Mouse (Mus musculus) naive thymus-derived CD4-positive, alpha-beta T cell, adult 2 months (primary cell): ENCODE data around the gene Ehbp1.

Experiments used
- DNase-seq: peaks from one replicate; pipeline ENCODE4 v3.0.0-alpha.2; 2011; ENCODE audit warnings: low read depth

The Ehbp1 gene

GRCm38 (mm10) chr11:22342242-22343207 is at the start of gene Ehbp1:
TSS of gene Ehbp1 (minus strand) at chr11:22342292.
- DNase-seq, result no peak

- no peak for DNase-seq
These were observed 45.5 kb upstream of the Ehbp1 start for GRCm38 (mm10) chr11:22387472-22388098.

GRCm38 (mm10) chr11:22383532-22383931 is 41.4 kb upstream of the Ehbp1 start:
- no peak for DNase-seq

GRCm38 (mm10) chr11:22374811-22375210 is 32.7 kb upstream of the Ehbp1 start:
- no peak for DNase-seq

GRCm38 (mm10) chr11:22373290-22373674 is 31.2 kb upstream of the Ehbp1 start:
- DNase-seq, result no peak

GRCm38 (mm10) chr11:22372609-22373289 is 30.7 kb upstream of the Ehbp1 start:
- DNase-seq, result no peak

GRCm38 (mm10) chr11:22369841-22370240 is 27.7 kb upstream of the Ehbp1 start:
- no peak for DNase-seq

DNA sequence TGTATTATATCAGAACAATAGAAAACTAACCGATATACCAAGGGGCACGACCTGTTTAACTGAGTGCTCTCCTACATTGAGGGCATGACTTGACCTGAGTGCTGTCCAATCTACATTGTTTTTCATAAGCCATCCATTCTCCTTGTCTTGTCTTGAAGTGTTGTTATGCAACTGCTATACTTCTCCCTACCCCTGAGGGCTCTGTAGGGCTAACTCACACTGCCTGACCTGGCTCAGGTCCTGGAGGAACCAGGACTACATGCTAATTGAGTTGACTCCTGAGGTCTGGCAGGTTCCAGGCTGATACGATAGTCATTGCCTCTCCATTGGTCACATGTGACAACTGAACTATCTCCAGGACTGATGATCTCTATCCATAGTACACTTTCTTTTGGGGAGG is 26.5 kb upstream of the Ehbp1 start:
- DNase-seq, result no peak

GRCm38 (mm10) chr11:22366486-22366885 is 24.4 kb upstream of the Ehbp1 start:
- no peak for DNase-seq

DNA sequence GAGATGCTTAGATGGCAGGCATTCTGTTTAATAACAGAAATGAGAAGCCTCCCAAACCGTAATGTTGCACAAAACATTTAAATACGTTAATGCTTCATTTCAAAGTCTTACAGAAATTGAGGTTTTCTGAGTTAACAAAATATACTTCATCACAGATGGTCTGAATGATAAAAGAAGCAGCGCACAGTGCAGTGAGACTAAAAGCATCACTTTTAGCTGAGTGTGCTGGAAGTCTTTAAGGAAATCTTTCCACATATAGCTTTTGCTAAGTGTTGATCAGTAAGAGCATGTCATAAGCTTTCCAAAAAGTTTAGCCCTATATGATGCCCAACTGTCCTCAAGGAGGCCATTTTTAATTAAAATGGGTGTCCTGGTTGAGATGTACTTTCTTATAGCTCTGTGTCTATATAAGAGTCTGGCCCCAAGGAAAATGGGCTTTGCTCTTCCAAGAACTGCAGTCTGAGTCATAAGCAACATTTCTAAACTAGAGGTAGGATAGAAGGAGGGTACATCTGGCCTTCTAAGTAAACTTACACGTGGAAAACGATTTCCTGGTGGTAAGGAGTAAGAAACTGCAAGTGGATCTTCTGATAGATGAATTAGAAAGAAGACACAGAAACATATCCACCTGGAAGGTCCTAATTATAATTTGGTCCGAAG is 12.0 kb upstream of the Ehbp1 start:
- no peak for DNase-seq

DNA sequence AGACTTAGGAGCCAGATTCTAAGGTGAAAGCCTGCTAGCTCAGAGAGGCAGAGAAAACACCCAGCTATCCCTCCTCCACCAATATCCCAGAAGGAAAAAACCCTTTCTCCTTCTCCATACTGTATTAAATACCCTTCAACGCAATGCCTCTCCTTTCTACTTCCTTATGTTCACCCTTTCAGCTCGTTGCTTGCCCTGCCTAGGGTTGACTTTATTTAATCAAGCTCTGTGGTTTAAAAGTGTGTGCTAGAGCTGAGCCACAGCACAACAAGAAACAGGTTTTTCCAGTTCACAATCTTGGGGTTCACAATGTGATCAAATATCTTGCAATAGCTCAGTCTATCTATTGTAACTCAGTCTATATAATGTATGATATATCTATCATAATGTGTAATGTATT is 7.9 kb upstream of the Ehbp1 start:
- no peak for DNase-seq

DNA sequence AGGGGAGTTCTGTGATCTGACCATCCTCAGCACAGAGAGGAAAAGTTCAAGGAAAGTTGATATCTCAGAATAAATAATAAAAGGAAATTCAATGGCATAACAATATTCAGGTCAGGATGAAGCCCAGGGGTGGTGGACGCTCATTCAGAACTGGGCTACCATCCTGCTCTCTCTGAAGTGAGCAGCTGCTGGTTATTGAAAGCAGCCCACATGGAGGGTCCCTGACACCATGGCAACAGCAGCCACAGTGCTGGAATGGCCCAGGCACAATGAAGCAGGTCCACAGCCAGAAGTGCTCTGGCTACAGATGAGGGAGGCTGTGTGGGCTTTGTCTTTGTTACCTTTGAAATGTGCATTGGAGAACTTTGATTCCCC is 6.4 kb upstream of the Ehbp1 start:
- no peak for DNase-seq

GRCm38 (mm10) chr11:22347651-22348535 is 5.8 kb upstream of the Ehbp1 start:
- no peak for DNase-seq

DNA sequence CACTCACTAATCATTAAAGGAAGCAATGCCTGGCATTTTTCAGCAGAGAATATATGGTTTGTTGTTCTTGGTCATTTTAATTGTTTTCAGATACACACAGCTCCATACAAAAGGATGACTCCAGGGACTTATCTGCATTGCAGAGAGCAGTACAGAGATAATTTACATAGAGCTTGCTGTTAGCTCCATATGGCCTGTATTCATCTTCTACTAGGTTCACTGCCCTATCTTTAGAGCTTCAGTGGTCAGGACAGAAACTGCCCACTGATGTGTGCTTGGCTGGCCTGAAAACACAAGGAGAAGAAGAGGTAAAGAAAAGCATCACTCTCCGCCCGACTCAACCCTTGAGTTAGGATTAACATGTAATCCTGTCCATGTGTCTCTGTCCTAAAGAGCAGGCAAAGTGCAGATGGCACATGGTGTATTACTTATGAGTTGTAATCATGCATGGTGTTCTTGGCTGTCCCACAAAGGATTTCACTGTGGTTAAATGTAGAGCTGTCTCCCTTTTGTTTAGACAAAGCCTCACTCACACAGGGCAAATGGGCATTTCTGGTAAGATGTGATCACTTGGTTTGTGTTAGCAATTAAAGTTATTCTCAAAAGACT is 14.7 kb downstream of the Ehbp1 start:
- no peak for DNase-seq

GRCm38 (mm10) chr11:22317824-22318411 is 24.2 kb downstream of the Ehbp1 start:
- no peak for DNase-seq

GRCm38 (mm10) chr11:22315801-22316200 is 26.3 kb downstream of the Ehbp1 start:
- no peak for DNase-seq

DNA sequence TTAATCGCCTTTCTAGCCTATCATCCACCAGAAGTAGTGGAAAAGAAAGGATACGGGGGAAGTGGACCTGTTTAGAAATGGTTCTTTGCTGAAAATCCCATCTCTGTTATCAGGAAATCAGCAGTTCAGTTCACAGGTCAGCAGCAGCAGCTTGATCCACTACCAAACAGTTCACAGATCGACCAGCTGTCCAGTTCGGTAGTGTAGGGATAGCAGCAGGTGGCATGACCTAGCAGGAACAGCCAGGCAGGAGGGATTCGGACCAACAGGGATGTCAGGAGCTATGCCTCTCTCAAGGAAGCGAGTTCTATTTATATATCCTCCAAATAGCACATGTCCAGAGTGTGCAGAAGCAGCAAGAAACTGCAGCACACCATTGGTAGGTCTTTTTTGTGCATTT is 40.9 kb downstream of the Ehbp1 start:
- DNase-seq, result no peak

DNA sequence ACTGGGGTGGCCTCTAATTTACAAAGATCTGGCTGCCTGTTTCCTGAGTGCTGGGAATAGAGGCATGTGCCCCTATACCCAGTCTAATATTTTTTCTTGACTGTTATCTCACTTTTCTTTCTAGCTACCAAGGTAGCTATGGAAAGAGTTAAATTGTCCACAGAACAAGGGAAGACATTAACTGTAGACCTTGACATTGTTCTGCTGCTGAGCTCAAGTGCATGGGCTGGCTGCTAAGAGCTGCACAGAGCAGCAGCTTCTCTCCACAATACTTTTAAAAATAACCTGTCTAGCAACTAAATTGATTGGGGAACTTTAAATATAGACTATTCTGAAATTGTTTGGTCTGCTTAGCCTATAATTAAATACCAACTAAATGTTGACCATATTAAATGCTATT is 52.9 kb downstream of the Ehbp1 start:
- DNase-seq, result no peak

DNA sequence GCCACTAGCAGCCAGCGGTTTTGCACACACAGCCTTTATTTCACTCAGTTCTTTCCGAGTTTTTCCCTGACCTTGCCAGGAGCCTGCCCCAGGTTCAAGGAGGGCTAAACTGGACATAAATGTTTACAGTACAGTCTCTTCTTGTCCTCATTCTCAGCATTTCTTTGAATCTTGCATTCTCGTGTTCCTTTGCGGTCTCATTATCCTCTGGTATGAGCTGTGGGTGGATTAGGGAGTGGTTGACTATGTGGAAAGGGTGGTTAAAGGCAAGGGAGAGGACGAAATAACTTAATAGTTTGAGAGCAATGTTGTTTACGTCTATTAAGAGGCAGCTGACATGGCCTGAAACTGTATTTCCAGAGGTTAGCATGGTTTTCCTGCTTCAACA is 54.6 kb downstream of the Ehbp1 start:
- DNase-seq, result no peak

GRCm38 (mm10) chr11:22286885-22287512 is 55.1 kb downstream of the Ehbp1 start:
- peak; percentile 95 for DNase-seq
